Mouse (Mus musculus): ENCODE measurements around the gene 4933411K16Rik.

4933411K16Rik gene

GRCm38 (mm10) chr19:42035456-42036248 is 16.4 kb upstream of the 4933411K16Rik start, which contains the start of gene Ankrd2:
Ankrd2 (plus strand) TSS chr19:42036000.
- DNase-seq (ENCODE audit: low read depth, low spot score): peak; percentile 87

- DNase-seq (ENCODE audit: low read depth, low spot score): no peak
Observed at GRCm38 (mm10) chr19:42036357-42036756, 15.7 kb upstream of the 4933411K16Rik start.

- DNase-seq (ENCODE audit: low read depth, low spot score): no peak
Observed at GRCm38 (mm10) chr19:42037167-42037702, 14.8 kb upstream of the 4933411K16Rik start.

- DNase-seq (ENCODE audit: low read depth, low spot score): no peak
Observed at GRCm38 (mm10) chr19:42038310-42038709, 13.7 kb upstream of the 4933411K16Rik start.

GRCm38 (mm10) chr19:42043988-42044387 is 8.1 kb upstream of the 4933411K16Rik start:
- DNase-seq (ENCODE audit: low read depth, low spot score): no peak

- peak; percentile 76 for DNase-seq (ENCODE audit: low read depth, low spot score)
Observed at GRCm38 (mm10) chr19:42045269-42046102, 6.6 kb upstream of the 4933411K16Rik start, which contains the start of gene Hoga1. Hoga1 (plus strand) TSS chr19:42045610.

- DNase-seq (ENCODE audit: low read depth, low spot score): no peak
Observed at GRCm38 (mm10) chr19:42050251-42050650, 1.8 kb upstream of the 4933411K16Rik start.

GRCm38 (mm10) chr19:42051351-42051750 is 697 bp upstream of the 4933411K16Rik start:
- no peak for DNase-seq (ENCODE audit: low read depth, low spot score)

- DNase-seq (ENCODE audit: low read depth, low spot score): no peak
Observed at GRCm38 (mm10) chr19:42054255-42054654, 2.2 kb downstream of the 4933411K16Rik start.

- no peak for DNase-seq (ENCODE audit: low read depth, low spot score)
Observed at GRCm38 (mm10) chr19:42055881-42056280, 3.8 kb downstream of the 4933411K16Rik start.

GRCm38 (mm10) chr19:42056719-42057409 is 4.8 kb downstream of the 4933411K16Rik start:
- no peak for DNase-seq (ENCODE audit: low read depth, low spot score)

- DNase-seq (ENCODE audit: low read depth, low spot score): no peak
Observed at GRCm38 (mm10) chr19:42058426-42058825, 6.4 kb downstream of the 4933411K16Rik start.

- no peak for DNase-seq (ENCODE audit: low read depth, low spot score)
Observed at GRCm38 (mm10) chr19:42061443-42061842, 9.4 kb downstream of the 4933411K16Rik start.

GRCm38 (mm10) chr19:42068441-42069240 is 16.6 kb downstream of the 4933411K16Rik start:
- DNase-seq (ENCODE audit: low read depth, low spot score): no peak

GRCm38 (mm10) chr19:42069241-42069525 is 17.1 kb downstream of the 4933411K16Rik start:
- no peak for DNase-seq (ENCODE audit: low read depth, low spot score)

- DNase-seq (ENCODE audit: low read depth, low spot score): no peak
Observed at GRCm38 (mm10) chr19:42071221-42071620, 19.2 kb downstream of the 4933411K16Rik start.

- no peak for DNase-seq (ENCODE audit: low read depth, low spot score)
Observed at GRCm38 (mm10) chr19:42071886-42072608, 20.0 kb downstream of the 4933411K16Rik start.

- no peak for DNase-seq (ENCODE audit: low read depth, low spot score)
Observed at GRCm38 (mm10) chr19:42072802-42073201, 20.8 kb downstream of the 4933411K16Rik start.

GRCm38 (mm10) chr19:42075051-42075450 is 23.0 kb downstream of the 4933411K16Rik start:
- DNase-seq (ENCODE audit: low read depth, low spot score): no peak

- no peak for DNase-seq (ENCODE audit: low read depth, low spot score)
Observed at GRCm38 (mm10) chr19:42075992-42076391, 23.9 kb downstream of the 4933411K16Rik start.
